Mouse (Mus musculus): Measurements from ENCODE around the gene Orm3. TPM values are rescaled to one million over a fixed set of nuclear protein-coding genes. Genes with fewer than 3 reads are reported as not detected.

Orm3 gene
- polyA plus RNA-seq, 1 experiment from 2014 or later = not detected

DNA sequence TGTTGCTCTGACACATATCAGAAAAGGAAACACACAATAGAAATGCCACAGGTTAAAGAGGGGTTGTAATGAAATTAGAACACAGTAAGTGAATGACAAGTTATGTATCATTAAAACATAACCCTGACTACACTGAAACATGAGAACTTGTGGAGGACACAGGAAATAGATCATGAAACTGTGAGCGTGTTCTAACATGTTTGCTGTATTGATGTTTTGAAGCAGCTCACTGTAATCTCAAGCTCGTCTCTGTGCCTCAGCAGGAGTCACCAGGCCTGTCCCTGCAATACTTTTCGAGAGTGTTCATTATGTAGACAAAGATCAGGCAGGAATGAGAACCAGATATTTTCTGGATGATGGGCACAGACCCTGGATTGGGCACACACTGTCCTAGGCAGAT, 12.4 kb upstream of the Orm3 start:
- H3K4me3 ChIP-seq (replicated peaks; ENCODE audit: low read depth, low read length) = no peak overlapping the region
- 55% methylated on average over 3 of the region's 3 CpGs for WGBS
- no peak for DNase-seq (ENCODE audit: low spot score)
- H3K27me3 ChIP-seq (ENCODE audit: insufficient read depth, low read length) = no peaks in the 10 kb centered on the region
- H3K4me2 ChIP-seq (ENCODE audit: low read length) = no peak overlapping the region
- no peak for ATAC-seq (replicated peaks; ENCODE audit: low FRiP score, low read depth)
- H3K9ac ChIP-seq (ENCODE audit: low read depth, low read length) = no peak overlapping the region
- no peak overlapping the region for H3K27ac ChIP-seq
- no peak for TF ChIP-seq CTCF (IDR thresholded peaks at IDR 0.05; ENCODE audit: low read depth)
- H3K9me3 ChIP-seq (replicated peaks; ENCODE audit: low read length) = no peaks in the 10 kb centered on the region
- H3K4me1 ChIP-seq (replicated peaks; ENCODE audit: insufficient read depth, low read length) = no peaks in the 10 kb centered on the region
- H3K36me3 ChIP-seq (ENCODE audit: insufficient read depth, low read length) = no peaks in the 10 kb centered on the region

DNA sequence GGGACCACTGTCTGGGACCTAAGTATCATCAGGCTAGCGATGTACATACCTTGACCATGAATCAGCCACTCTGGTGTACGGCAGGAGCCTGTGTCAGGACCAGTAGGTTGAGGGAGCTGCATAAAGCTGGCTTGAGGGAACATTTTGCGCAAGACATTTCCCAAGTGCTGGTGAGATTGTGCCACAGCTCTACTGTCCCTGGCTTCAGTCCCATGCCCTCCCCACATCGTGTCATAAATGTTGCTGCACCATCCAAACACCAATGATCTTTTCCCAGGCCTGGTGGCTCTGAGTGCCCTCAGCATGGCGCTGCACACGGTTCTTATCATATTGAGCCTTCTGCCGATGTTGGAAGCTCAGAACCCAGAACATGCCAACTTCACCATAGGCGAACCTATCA, 11.7 kb upstream of the Orm3 start, which contains the start of gene Orm1:
Gene Orm1 (plus strand): TSS at position 266 of the 400 bp plus-strand sequence.
- no peaks in the 10 kb centered on the region for H3K4me1 ChIP-seq (replicated peaks; ENCODE audit: insufficient read depth, low read length)
- no peak for DNase-seq (ENCODE audit: low spot score)
- no peak within 1 kb of the TSS for H3K4me2 ChIP-seq (ENCODE audit: low read length)
- 91% methylated on average over 8 of the region's 8 CpGs for WGBS
- no peak within 1 kb of the TSS for H3K9ac ChIP-seq (ENCODE audit: low read depth, low read length)
- H3K4me3 ChIP-seq (replicated peaks; ENCODE audit: low read depth, low read length) = no peak within 1 kb of the TSS
- no peaks in the 10 kb centered on the region for H3K36me3 ChIP-seq (ENCODE audit: insufficient read depth, low read length)
- ATAC-seq (replicated peaks; ENCODE audit: low FRiP score, low read depth) = no peak
- no peaks in the 10 kb centered on the region for H3K9me3 ChIP-seq (replicated peaks; ENCODE audit: low read length)
- H3K27ac ChIP-seq = no peak within 1 kb of the TSS
- no peaks in the 10 kb centered on the region for H3K27me3 ChIP-seq (ENCODE audit: insufficient read depth, low read length)
- TF ChIP-seq CTCF (IDR thresholded peaks at IDR 0.05; ENCODE audit: low read depth) = no peak

DNA sequence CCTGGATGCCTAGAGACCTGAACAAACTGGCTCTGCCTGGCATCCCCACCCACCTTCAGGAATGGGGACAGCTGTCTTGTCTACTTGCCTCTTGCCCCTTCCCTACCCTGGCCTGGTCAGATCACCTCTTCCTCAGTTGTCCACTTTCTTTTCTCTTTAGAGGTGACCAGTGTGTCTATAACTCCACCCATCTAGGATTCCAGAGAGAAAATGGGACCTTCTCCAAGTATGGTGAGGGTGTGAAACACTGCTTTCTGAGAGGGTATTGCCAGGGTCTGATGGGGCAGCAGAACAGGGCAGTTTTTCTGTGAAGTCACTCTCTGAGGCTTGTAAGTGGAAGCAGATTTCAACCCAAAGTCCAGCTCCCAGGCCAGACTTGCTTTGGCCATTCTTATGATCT, 10.7 kb upstream of the Orm3 start:
- Histone ChIP-seq H3K27ac (no peak overlapping the region), H3K9ac (ENCODE audit: low read depth, low read length) (no peak overlapping the region), H3K4me2 (ENCODE audit: low read length) (no peak overlapping the region), H3K4me3 (replicated peaks; ENCODE audit: low read depth, low read length) (no peak overlapping the region), H3K9me3 (replicated peaks; ENCODE audit: low read length) (no peaks in the 10 kb centered on the region), H3K36me3 (ENCODE audit: insufficient read depth, low read length) (no peaks in the 10 kb centered on the region), H3K4me1 (replicated peaks; ENCODE audit: insufficient read depth, low read length) (no peaks in the 10 kb centered on the region), H3K27me3 (ENCODE audit: insufficient read depth, low read length) (no peaks in the 10 kb centered on the region)
- TF ChIP-seq CTCF (IDR thresholded peaks at IDR 0.05; ENCODE audit: low read depth) = no peak
- ATAC-seq (replicated peaks; ENCODE audit: low FRiP score, low read depth) (no peak), DNase-seq (ENCODE audit: low spot score) (no peak)

DNA sequence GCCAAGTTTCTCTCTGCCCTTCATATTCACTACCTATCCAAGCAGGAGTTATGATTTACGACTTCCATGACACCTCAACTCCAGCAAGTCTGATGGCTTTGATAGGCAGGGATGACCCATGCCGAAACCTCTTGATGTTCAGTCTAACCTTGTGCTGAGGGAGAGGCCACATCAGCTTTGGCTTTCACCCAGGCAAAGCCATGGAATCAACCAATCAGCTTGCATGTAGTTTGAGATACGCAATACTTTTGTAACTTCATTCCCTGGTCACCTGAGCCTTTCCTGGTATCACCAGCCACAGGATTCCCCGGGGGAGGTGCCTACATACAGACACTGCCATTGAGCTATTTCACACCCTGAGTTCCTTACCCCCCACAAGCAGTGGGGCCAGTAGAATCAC, 9.3 kb upstream of the Orm3 start:
- H3K4me1 ChIP-seq (replicated peaks; ENCODE audit: insufficient read depth, low read length) = no peaks in the 10 kb centered on the region
- H3K27ac ChIP-seq = no peak overlapping the region
- no peak overlapping the region for H3K9ac ChIP-seq (ENCODE audit: low read depth, low read length)
- ATAC-seq (replicated peaks; ENCODE audit: low FRiP score, low read depth) = no peak
- TF ChIP-seq CTCF (IDR thresholded peaks at IDR 0.05; ENCODE audit: low read depth) = no peak
- H3K27me3 ChIP-seq (ENCODE audit: insufficient read depth, low read length) = no peaks in the 10 kb centered on the region
- H3K4me2 ChIP-seq (ENCODE audit: low read length) = no peak overlapping the region
- DNase-seq (ENCODE audit: low spot score) = no peak
- H3K9me3 ChIP-seq (replicated peaks; ENCODE audit: low read length) = no peaks in the 10 kb centered on the region
- no peaks in the 10 kb centered on the region for H3K36me3 ChIP-seq (ENCODE audit: insufficient read depth, low read length)
- 75% methylated on average over 4 of the region's 4 CpGs for WGBS
- H3K4me3 ChIP-seq (replicated peaks; ENCODE audit: low read depth, low read length) = no peak overlapping the region

DNA sequence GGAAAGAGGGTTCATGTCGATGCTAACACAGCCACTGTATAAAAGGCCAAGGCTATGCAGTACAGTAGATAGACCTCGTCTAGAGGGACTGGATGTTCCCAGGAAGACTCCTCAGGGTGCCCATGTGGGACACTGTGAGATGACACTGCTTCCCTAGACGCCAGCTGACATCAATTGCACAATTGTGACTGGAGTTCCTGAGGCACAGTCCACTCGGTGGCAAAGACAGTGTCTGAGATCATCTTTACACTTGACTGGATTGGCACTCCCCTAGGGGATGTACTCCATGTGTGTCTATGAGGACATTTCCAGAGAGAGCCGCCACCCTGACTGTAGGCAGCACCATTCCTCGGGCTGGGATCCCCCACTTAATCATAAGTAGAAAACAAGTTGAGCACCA, 7.4 kb upstream of the Orm3 start:
- ATAC-seq (replicated peaks; ENCODE audit: low FRiP score, low read depth) = no peak; the same call in 1 of the 2 replicates
- Histone ChIP-seq H3K9ac (ENCODE audit: low read depth, low read length) (no peak overlapping the region), H3K4me1 (replicated peaks; ENCODE audit: insufficient read depth, low read length) (no peaks in the 10 kb centered on the region), H3K27me3 (ENCODE audit: insufficient read depth, low read length) (no peaks in the 10 kb centered on the region), H3K36me3 (ENCODE audit: insufficient read depth, low read length) (no peaks in the 10 kb centered on the region), H3K9me3 (replicated peaks; ENCODE audit: low read length) (no peaks in the 10 kb centered on the region), H3K4me2 (ENCODE audit: low read length) (no peak overlapping the region), H3K27ac (no peak overlapping the region), H3K4me3 (replicated peaks; ENCODE audit: low read depth, low read length) (no peak overlapping the region)
- WGBS = 70% methylated on average over 6 of the region's 6 CpGs
- TF ChIP-seq CTCF (IDR thresholded peaks at IDR 0.05; ENCODE audit: low read depth) = no peak
- no peak for DNase-seq (ENCODE audit: low spot score)

DNA sequence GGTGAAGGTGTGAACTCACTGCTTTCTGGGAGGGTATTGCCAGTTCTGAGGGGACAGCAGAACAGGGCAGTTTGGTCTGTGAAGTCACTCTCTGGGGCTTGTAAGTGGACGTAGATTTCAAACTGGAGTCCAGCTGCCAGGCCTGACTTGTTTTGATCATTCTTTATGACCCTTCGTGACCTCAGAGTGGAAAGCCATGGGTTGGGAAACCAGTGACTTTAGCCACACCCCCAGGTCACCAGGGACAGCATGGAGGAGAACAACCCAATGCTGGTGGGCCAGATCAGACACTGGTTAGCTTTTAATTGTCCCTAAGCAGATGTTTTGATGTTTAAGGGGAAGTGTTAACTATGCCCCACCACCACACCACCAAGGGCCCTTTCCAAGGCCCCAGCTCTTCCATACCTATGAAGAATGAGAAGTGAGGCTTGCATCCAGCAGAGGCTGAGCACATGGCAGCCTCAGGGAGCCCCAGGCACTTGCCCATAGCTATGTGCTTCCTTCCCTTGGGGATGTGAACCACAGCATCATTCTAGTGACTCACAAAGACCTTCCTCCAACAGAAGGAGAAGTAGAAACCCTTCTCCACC, 1.1 kb downstream of the Orm3 start:
- Histone ChIP-seq H3K4me1 (replicated peaks; ENCODE audit: insufficient read depth, low read length) (no peaks in the 10 kb centered on the region), H3K36me3 (ENCODE audit: insufficient read depth, low read length) (no peaks in the 10 kb centered on the region), H3K27ac (no peak overlapping the region), H3K27me3 (ENCODE audit: insufficient read depth, low read length) (no peaks in the 10 kb centered on the region), H3K9me3 (replicated peaks; ENCODE audit: low read length) (no peaks in the 10 kb centered on the region), H3K4me2 (ENCODE audit: low read length) (no peak overlapping the region), H3K4me3 (replicated peaks; ENCODE audit: low read depth, low read length) (no peak overlapping the region), H3K9ac (ENCODE audit: low read depth, low read length) (no peak overlapping the region)
- DNase-seq (ENCODE audit: low spot score) (no peak), ATAC-seq (replicated peaks; ENCODE audit: low FRiP score, low read depth) (no peak)
- 44% methylated on average over 2 of the region's 2 CpGs for WGBS
- TF ChIP-seq CTCF (IDR thresholded peaks at IDR 0.05; ENCODE audit: low read depth) = no peak

DNA sequence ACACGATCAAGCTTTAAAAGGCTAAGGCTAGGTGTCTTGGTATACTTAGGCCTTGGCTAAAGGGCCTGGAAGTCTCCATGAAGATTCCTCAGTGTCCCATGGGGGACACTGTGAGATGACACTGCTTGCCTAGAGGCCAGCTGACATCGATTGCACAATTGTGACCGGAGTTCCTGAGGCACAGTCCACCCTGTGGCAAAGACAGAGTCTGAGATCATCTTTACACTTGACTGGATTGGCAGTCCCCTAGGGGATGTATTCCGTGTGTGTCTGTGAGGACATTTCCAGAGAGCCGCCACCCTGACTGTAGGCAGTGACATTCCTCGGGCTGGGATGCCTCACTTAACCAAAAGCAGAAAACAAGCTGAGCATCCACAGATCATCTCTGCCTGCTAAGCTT, 3.9 kb downstream of the Orm3 start:
- Histone ChIP-seq H3K4me1 (replicated peaks; ENCODE audit: insufficient read depth, low read length) (no peaks in the 10 kb centered on the region), H3K9ac (ENCODE audit: low read depth, low read length) (no peak overlapping the region), H3K4me3 (replicated peaks; ENCODE audit: low read depth, low read length) (no peak overlapping the region), H3K4me2 (ENCODE audit: low read length) (no peak overlapping the region), H3K27me3 (ENCODE audit: insufficient read depth, low read length) (no peaks in the 10 kb centered on the region), H3K27ac (no peak overlapping the region), H3K9me3 (replicated peaks; ENCODE audit: low read length) (no peaks in the 10 kb centered on the region), H3K36me3 (ENCODE audit: insufficient read depth, low read length) (no peaks in the 10 kb centered on the region)
- ATAC-seq (replicated peaks; ENCODE audit: low FRiP score, low read depth) = no peak
- DNase-seq (ENCODE audit: low spot score) = no peak
- 66% methylated on average over 6 of the region's 6 CpGs for WGBS
- no peak for TF ChIP-seq CTCF (IDR thresholded peaks at IDR 0.05; ENCODE audit: low read depth)

Measured in kidney, postnatal 0 days (tissue).